Mouse (Mus musculus): ENCODE results near the gene Nlgn3.
"Not testable (repeated sequence)": the region's sequence is repeated elsewhere in the genome, so short reads cannot be mapped to it uniquely, and the experiment has no call there.

Gene Nlgn3

GRCm38 (mm10) chrX:101299473-101300426 lies 782 bp downstream of the Nlgn3 start:
- DNase-seq (ENCODE audit: extremely low read depth, low read depth) = no peak

DNA sequence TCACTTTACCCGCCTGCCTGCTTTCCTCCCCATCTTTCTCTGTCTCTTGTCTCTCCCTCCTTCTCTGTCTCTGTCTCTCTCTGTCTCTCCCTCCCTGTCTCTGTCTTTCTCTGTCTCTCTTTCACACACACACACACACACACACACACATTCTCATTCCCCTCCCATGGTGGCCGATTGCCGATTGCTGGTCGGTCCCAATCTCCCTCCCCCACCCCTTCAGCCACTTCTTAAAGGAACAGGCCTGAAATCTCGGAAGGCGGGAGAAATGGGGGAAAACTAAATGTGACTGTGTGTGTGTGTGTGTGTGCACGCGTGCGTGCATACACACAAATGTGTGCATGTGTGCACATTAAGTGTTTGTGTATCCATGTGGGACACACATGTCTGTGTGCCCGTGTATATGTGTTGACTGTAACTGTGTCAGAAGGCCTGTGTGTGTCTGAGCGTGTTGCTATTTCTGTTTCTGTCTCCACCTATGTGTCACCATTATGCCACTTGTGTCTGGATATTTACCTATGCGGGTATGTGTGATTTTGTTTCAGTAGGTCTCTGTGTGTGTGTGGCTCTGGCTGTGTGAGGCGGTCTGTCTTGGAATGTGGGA lies 1.6 kb downstream of the Nlgn3 start:
- DNase-seq (ENCODE audit: extremely low read depth, low read depth) = no peak

DNA sequence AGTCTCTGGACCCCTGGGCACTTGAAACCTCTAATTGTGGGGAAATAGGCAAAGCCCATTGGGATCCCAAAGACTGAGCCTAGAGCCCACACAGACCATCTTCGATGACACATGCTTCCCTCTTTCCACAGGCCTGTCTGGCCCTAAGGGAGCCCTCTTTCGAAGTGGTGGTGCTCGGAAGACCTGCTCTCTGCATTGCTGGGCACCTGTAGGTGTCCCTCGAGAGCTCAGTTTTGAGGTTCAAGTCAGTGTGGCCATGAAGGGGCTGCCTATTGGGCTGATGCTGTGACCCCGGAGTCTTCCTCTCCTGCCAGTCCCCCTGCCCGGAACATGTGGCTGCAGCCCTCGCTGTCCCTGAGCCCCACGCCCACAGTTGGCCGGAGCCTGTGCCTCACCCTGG lies 2.7 kb downstream of the Nlgn3 start:
- no peak for DNase-seq (ENCODE audit: extremely low read depth, low read depth)

GRCm38 (mm10) chrX:101304646-101305045 lies 5.7 kb downstream of the Nlgn3 start:
- no peak for DNase-seq (ENCODE audit: extremely low read depth, low read depth)

GRCm38 (mm10) chrX:101309299-101309698 lies 10.3 kb downstream of the Nlgn3 start:
- DNase-seq (ENCODE audit: extremely low read depth, low read depth) = no peak

DNA sequence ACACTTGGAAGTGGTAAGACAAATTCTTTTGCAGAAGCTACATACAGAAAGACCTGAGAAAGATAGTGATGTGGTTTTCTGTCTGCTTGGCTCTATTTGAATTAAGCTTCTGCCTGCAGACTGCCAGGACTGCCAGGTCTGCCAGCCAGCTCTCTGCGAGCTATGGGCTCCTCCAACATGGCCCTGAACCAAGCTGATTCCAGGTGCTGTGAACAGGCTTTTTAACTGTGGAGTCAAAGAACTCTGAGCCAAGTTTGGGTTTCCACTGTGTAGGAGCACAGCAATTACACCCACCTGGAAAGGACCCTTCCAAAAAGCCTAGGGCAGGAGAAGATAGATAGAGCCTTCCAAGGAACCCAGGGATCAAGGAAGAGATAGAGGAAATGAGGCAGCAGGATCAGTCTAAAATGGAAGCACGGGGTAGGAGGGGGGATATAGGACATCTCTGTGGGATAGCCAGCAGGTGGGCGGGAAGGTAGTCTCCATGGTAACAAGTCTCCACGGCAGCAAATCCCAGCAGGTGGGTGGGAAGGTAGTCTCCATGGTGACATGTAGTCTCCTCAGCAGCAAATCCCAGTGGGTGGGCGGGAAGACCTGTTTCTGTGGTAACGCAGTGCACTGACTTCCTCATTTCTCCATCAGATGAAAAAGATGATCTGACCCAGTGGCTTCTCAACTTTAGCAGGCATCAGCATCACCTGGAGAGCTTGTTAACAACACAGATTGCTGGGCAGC lies 14.8 kb downstream of the Nlgn3 start:
- peak; percentile 11 for DNase-seq (ENCODE audit: extremely low read depth, low read depth)

DNA sequence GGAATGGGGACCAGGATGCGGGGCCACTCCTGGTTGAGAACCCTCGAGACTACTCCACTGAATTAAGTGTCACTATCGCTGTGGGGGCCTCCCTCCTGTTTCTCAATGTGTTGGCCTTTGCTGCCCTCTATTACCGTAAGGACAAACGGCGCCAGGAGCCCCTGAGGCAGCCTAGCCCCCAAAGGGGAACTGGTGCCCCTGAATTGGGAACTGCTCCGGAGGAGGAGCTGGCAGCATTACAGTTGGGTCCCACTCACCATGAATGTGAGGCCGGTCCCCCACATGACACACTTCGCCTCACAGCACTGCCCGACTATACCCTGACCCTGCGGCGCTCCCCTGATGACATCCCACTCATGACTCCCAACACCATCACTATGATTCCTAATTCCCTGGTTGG lies 20.8 kb downstream of the Nlgn3 start:
- no peak for DNase-seq (ENCODE audit: extremely low read depth, low read depth)

- no peak for DNase-seq (ENCODE audit: extremely low read depth, low read depth)
Observed at GRCm38 (mm10) chrX:101325989-101326899, 27.3 kb downstream of the Nlgn3 start.

DNA sequence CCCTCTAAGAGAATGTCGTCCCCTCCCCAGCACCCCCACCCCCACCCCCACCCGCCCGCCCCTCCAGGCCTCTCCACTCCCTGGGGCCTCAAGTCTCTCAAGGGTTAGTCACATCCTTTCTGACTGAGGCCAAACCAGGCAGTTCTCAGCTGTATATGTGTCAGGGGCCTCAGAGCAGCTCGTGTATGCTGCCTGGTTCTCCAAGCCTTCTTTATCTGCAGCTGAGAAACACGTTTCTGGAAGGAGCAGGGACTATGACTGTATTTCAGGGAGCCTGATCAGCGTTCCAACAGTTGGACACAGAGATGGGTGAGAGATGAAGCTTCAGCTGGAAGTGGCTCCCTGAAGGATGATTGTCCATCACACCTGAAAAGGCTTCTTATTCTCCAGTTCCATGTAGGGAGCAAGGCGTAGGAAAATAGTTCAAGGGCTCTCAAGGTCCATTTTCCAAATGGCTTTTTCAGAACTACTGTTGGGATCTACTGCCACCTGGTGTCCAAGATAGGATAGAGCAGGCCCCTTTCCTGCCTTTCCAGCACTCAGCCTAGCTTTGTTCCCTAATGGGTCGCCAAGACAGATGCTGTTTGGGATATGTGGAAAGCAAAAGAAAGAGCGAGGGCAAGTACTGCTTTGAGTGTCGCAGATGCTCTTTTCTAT lies 30.5 kb downstream of the Nlgn3 start:
- DNase-seq (ENCODE audit: extremely low read depth, low read depth) = no peak

GRCm38 (mm10) chrX:101332031-101332374 lies 33.0 kb downstream of the Nlgn3 start:
- DNase-seq (ENCODE audit: extremely low read depth, low read depth) = no peak

- DNase-seq (ENCODE audit: extremely low read depth, low read depth) = peak; percentile 99
Observed at GRCm38 (mm10) chrX:101332375-101333211, 33.6 kb downstream of the Nlgn3 start.

- DNase-seq (ENCODE audit: extremely low read depth, low read depth) = no peak
Observed at GRCm38 (mm10) chrX:101334606-101335005, 35.6 kb downstream of the Nlgn3 start.

DNA sequence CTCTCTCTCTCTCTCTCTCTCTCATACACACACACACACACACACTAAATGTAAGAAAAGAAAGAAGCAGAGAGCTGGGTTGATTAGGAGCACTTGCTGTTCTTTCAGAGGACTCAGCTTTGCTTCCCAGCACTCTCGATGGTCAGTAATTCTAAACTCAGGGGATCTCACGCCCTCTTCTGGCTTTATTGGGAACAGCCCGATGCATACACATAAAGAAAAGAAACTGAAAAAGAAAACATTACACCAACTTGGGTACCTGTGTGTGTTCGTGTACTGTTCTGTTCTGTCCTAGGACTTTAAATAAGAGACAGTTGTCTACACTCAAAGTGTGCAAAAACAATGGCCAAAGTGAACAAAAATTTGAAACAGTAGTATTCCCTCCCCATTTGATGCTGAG lies 39.7 kb downstream of the Nlgn3 start:
- no peak for DNase-seq (ENCODE audit: extremely low read depth, low read depth)

DNA sequence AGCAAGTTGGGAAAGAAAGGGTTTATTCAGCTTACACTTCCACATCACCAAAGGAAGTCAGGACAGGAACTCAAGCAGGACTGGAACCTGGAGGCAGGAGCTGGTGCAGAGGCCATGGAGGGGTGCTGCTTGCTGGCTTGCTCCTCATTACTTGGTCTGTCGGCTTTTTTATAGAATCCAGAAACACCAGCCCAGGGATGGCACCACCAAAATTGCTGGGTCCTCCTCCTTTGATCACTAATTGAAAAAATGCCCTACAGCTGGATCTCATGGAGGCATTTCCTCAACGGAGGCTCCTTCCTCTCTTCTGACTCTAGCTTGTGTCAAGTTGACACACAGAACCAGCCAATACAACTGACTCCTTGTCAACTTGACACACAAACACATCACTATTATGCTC lies 43.9 kb downstream of the Nlgn3 start:
- not testable (repeated sequence) for DNase-seq (ENCODE audit: extremely low read depth, low read depth)

DNA sequence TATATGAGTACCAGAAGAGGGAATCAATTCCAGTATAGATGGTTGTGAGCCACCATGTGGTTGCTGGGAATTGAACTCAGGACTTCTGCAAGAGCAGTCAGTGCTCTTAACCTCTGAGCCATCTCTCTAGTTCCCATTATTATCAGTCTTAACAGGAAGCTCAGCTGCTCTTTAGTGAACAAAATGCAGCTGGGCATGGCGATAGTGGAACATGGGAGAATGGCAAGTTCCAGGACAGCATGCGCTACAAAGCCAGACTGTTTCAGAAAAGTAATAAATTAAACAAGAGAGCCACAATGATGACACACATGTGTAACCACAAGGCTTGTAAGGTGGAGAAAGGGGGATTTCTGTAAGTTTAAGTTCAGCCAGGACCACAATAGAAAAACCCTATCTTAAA lies 46.5 kb downstream of the Nlgn3 start:
- DNase-seq (ENCODE audit: extremely low read depth, low read depth) = peak; percentile 78

DNA sequence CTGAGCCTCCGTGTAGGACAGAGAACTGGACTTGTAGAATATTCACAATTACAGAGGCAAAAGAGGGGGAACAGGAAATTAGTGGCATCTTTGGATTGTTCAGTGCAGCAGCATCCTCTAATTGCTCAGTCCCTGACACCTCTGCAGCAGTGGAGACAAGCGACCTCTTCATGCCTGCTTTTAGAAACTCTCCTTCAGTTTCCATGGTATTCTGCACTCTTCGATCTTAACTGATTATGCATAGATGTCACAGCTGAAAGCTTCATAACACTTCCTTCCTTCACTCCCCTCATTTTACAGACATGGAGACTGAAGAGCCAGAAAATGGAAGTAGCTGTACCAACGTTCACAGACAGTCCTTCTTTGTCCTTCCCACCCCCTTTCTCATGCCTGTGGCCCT lies 47.5 kb downstream of the Nlgn3 start:
- DNase-seq (ENCODE audit: extremely low read depth, low read depth) = no peak

- DNase-seq (ENCODE audit: extremely low read depth, low read depth) = peak; percentile 98
Observed at GRCm38 (mm10) chrX:101351188-101351587, 52.2 kb downstream of the Nlgn3 start.

GRCm38 (mm10) chrX:101358902-101359301 lies 59.9 kb downstream of the Nlgn3 start:
- not testable (repeated sequence) for DNase-seq (ENCODE audit: extremely low read depth, low read depth)

DNA sequence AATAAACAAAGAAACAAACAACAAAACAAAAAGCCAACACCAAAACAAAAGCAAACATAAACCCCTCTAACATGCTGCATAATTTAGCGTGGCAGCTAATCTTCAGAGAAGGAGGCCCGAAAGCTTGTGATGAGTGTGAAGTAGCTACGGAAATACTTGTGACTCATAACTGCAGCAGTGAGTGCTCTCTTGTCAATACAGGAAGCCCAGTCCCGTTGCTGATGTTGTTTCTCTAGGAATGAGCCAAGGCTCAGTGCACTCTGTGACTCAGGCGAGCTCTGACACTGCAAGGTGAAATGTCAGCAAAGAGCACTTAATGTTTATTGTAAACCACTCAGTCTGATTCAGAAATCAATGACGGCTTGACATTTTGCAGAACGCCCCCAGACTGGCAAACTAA lies 70.0 kb downstream of the Nlgn3 start:
- no peak for DNase-seq (ENCODE audit: extremely low read depth, low read depth)

DNA sequence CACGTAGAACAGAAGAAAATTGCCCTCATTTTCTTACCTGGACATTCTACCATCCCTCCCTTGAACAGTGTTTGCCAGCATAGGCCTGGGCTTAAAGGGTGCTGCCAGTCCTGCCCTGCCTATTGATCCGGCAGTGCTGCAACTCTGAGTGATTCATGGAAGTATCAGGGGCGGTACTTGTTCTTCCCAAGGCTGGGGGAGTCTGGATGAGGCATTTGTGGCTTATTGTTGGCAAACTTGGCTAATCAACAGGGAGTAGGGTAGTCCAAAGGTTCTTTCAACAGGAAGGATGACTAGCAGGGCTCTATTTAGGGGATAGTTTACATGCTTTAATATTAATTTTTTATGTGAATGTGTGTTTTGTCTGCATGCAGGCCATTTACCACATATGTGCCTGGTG lies 71.6 kb downstream of the Nlgn3 start:
- no peak for DNase-seq (ENCODE audit: extremely low read depth, low read depth)
